Mouse (Mus musculus) CH12.LX (cell line): ENCODE results near the gene Prmt3. TPM values are rescaled to one million over a fixed set of nuclear protein-coding genes. Genes with fewer than 3 reads are reported as not detected.

ENCODE experiments used
- DNase-seq: peaks from one replicate; pipeline ENCODE4 v3.0.0-alpha.2; 2013; ENCODE audit errors: extremely low read depth
- H3K27ac ChIP-seq: 2 replicates; pipeline ENCODE4 v1.5.1; 2012; ENCODE audit warnings: low read depth, mild to moderate bottlenecking, control low read depth, moderate library complexity; ENCODE audit not compliant: insufficient read depth
- H3K27me3 ChIP-seq: replicated peaks from 2 replicates; pipeline ENCODE3; 2012; ENCODE audit warnings: inconsistent platforms
- H3K36me3 ChIP-seq, 2 experiments: replicated peaks in 1 of 2; 2 replicates each; pipeline versions ENCODE3 to v1.6.1; 2012; ENCODE audit warnings: inconsistent platforms in 1 of 2, low read length in 1 of 2, mild to moderate bottlenecking in 1 of 2, mixed read lengths in 1 of 2, moderate library complexity in 1 of 2; ENCODE audit not compliant: control insufficient read depth in 1 of 2, insufficient read depth in 1 of 2
- H3K4me1 ChIP-seq, 2 experiments: 2 replicates each; pipeline ENCODE4 v1.6.1; 2012; ENCODE audit warnings: inconsistent platforms in 1 of 2, moderate library complexity in 1 of 2; ENCODE audit not compliant: insufficient read depth in 2 of 2, control insufficient read depth in 1 of 2
- H3K4me2 ChIP-seq: 2 replicates; pipeline ENCODE4 v1.6.1; 2012; ENCODE audit warnings: low read depth, mild to moderate bottlenecking, control low read depth; ENCODE audit not compliant: poor library complexity, insufficient read depth, severe bottlenecking
- H3K4me3 ChIP-seq, 3 experiments: fragments of 150-350 bp in 1 of 3; sonication (generic) in 1 of 3; replicated peaks in 1 of 3; 2 replicates each; pipeline versions ENCODE3 to v1.5.1; 2011 to 2012; ENCODE audit warnings: low read depth in 2 of 3, low read length in 2 of 3, mild to moderate bottlenecking in 2 of 3, moderate library complexity in 2 of 3, control low read depth in 1 of 3, improper control_type of control experiment in 1 of 3, inconsistent platforms in 1 of 3, mixed read lengths in 1 of 3; ENCODE audit not compliant: poor library complexity in 1 of 3
- H3K79me2 ChIP-seq: replicated peaks from 2 replicates; pipeline ENCODE4 v1.6.1; 2012; ENCODE audit warnings: mild to moderate bottlenecking, moderate library complexity; ENCODE audit not compliant: control insufficient read depth, poor library complexity, insufficient read depth, severe bottlenecking; ENCODE audit errors: extremely low read depth
- H3K9ac ChIP-seq: 2 replicates; pipeline ENCODE4 v1.6.1; 2012; ENCODE audit warnings: low read depth, mild to moderate bottlenecking, control low read depth, moderate library complexity; ENCODE audit not compliant: insufficient read depth
- H3K9me3 ChIP-seq: replicated peaks from 2 replicates; pipeline ENCODE3; 2012; ENCODE audit warnings: low read length, inconsistent platforms, mixed read lengths
- BHLHE40 ChIP-seq: IDR thresholded peaks from 2 replicates; pipeline ENCODE4 v1.6.1; 2011; ENCODE audit warnings: mild to moderate bottlenecking, low read depth, low read length, improper control_type of control experiment
- CHD1 ChIP-seq: IDR thresholded peaks from 2 replicates; pipeline ENCODE4 v1.6.1; 2012; ENCODE audit warnings: low read depth, low read length, improper control_type of control experiment, inconsistent platforms
- CHD2 ChIP-seq: IDR thresholded peaks from 2 replicates; pipeline ENCODE4 v1.6.1; 2011; ENCODE audit warnings: low read length, improper control_type of control experiment
- CTCF ChIP-seq, 2 experiments: IDR thresholded peaks in 1 of 2; conservative IDR thresholded peaks in 1 of 2; 2 replicates each; pipeline ENCODE4 v1.5.1; 2011 to 2012; ENCODE audit warnings: low read depth in 2 of 2, low read length in 2 of 2, improper control_type of control experiment in 1 of 2, inconsistent platforms in 1 of 2, mild to moderate bottlenecking in 1 of 2, moderate library complexity in 1 of 2
- E2F4 ChIP-seq: IDR thresholded peaks from 2 replicates; pipeline ENCODE4 v1.6.1; 2011; ENCODE audit warnings: low read depth, low read length, improper control_type of control experiment; ENCODE audit not compliant: insufficient replicate concordance
- ELF1 ChIP-seq: IDR thresholded peaks from 2 replicates; pipeline ENCODE4 v1.6.1; 2014; ENCODE audit warnings: low read depth, mild to moderate bottlenecking, inconsistent platforms, low read length, improper control_type of control experiment
- EP300 ChIP-seq: IDR thresholded peaks from 2 replicates; pipeline ENCODE4 v1.6.1; 2011; ENCODE audit warnings: low read length, improper control_type of control experiment
- ETS1 ChIP-seq: conservative IDR thresholded peaks from 2 replicates; pipeline ENCODE4 v1.6.1; 2012; ENCODE audit warnings: low read depth, mild to moderate bottlenecking, inconsistent platforms, low read length, improper control_type of control experiment, moderate library complexity
- GABPA ChIP-seq: IDR thresholded peaks from 2 replicates; pipeline ENCODE4 v1.6.1; 2012; ENCODE audit warnings: low read depth, low read length, improper control_type of control experiment, inconsistent platforms; ENCODE audit not compliant: insufficient replicate concordance
- HCFC1 ChIP-seq: IDR thresholded peaks from 2 replicates; pipeline ENCODE4 v1.6.1; 2012; ENCODE audit warnings: low read depth, mild to moderate bottlenecking, inconsistent platforms, low read length, improper control_type of control experiment
- IRF4 ChIP-seq: IDR thresholded peaks from 2 replicates; pipeline ENCODE4 v1.6.1; 2014; ENCODE audit warnings: low read depth, mild to moderate bottlenecking, inconsistent platforms, low read length, improper control_type of control experiment
- JUN ChIP-seq: IDR thresholded peaks from 2 replicates; pipeline ENCODE4 v1.6.1; 2011; ENCODE audit warnings: low read depth, mild to moderate bottlenecking, low read length, improper control_type of control experiment, moderate library complexity; ENCODE audit not compliant: insufficient read depth
- JUND ChIP-seq: conservative IDR thresholded peaks from 2 replicates; pipeline ENCODE4 v1.6.1; 2011; ENCODE audit warnings: low read depth, low read length, improper control_type of control experiment
- KAT2A ChIP-seq: IDR thresholded peaks from 2 replicates; pipeline ENCODE4 v1.6.1; 2012; ENCODE audit warnings: low read length, improper control_type of control experiment, inconsistent platforms; ENCODE audit not compliant: insufficient replicate concordance
- MAFK ChIP-seq: IDR thresholded peaks from 2 replicates; pipeline ENCODE4 v1.6.1; 2011; ENCODE audit warnings: low read length, improper control_type of control experiment; ENCODE audit not compliant: insufficient replicate concordance
- MAX ChIP-seq: IDR thresholded peaks from 2 replicates; pipeline ENCODE4 v1.6.1; 2011; ENCODE audit warnings: low read length, improper control_type of control experiment
- MAZ ChIP-seq: IDR thresholded peaks from 2 replicates; pipeline ENCODE4 v1.6.1; 2012; ENCODE audit warnings: low read depth, mild to moderate bottlenecking, inconsistent platforms, low read length, improper control_type of control experiment, moderate library complexity
- MEF2A ChIP-seq: IDR thresholded peaks from 2 replicates; pipeline ENCODE4 v1.6.1; 2014; ENCODE audit warnings: low read depth, mild to moderate bottlenecking, inconsistent platforms, low read length, improper control_type of control experiment, borderline replicate concordance
- MXI1 ChIP-seq: IDR thresholded peaks from 2 replicates; pipeline ENCODE4 v1.6.1; 2011; ENCODE audit warnings: mild to moderate bottlenecking, low read depth, low read length, improper control_type of control experiment
- MYC ChIP-seq: IDR thresholded peaks from 2 replicates; pipeline ENCODE4 v1.6.1; 2011; ENCODE audit warnings: low read depth, mild to moderate bottlenecking, improper control_type of control experiment, low read length
- NELFE ChIP-seq: IDR thresholded peaks from 2 replicates; pipeline ENCODE4 v1.6.1; 2011; ENCODE audit warnings: low read depth, low read length, improper control_type of control experiment
- NRF1 ChIP-seq: IDR thresholded peaks from 2 replicates; pipeline ENCODE4 v1.6.1; 2014; ENCODE audit warnings: low read depth, mild to moderate bottlenecking, inconsistent platforms, low read length, improper control_type of control experiment, moderate library complexity
- PAX5 ChIP-seq: IDR thresholded peaks from 2 replicates; pipeline ENCODE4 v1.6.1; 2012; ENCODE audit warnings: low read length, inconsistent platforms, mixed read lengths
- POLR2A ChIP-seq: IDR thresholded peaks from 2 replicates; pipeline ENCODE4 v1.6.1; 2011; ENCODE audit warnings: low read depth, mild to moderate bottlenecking, improper control_type of control experiment, low read length
- POLR2AphosphoS2 ChIP-seq: IDR thresholded peaks from 2 replicates; pipeline ENCODE4 v1.6.1; 2011; ENCODE audit warnings: low read depth, low read length, improper control_type of control experiment
- RAD21 ChIP-seq: IDR thresholded peaks from 2 replicates; pipeline ENCODE4 v1.6.1; 2011; ENCODE audit warnings: low read depth, mild to moderate bottlenecking, low read length, improper control_type of control experiment, moderate library complexity
- RCOR1 ChIP-seq: conservative IDR thresholded peaks from 2 replicates; pipeline ENCODE4 v1.6.1; 2012; ENCODE audit warnings: low read depth, mild to moderate bottlenecking, inconsistent platforms, low read length, improper control_type of control experiment
- SIN3A ChIP-seq: IDR thresholded peaks from 2 replicates; pipeline ENCODE4 v1.6.1; 2012; ENCODE audit warnings: low read length, improper control_type of control experiment, inconsistent platforms
- SMC3 ChIP-seq: IDR thresholded peaks from 2 replicates; pipeline ENCODE4 v1.6.1; 2011; ENCODE audit warnings: low read depth, low read length, improper control_type of control experiment
- TBP ChIP-seq: conservative IDR thresholded peaks from 2 replicates; pipeline ENCODE4 v1.6.1; 2011; ENCODE audit warnings: low read depth, low read length, improper control_type of control experiment
- TCF12 ChIP-seq: IDR thresholded peaks from 2 replicates; pipeline ENCODE4 v1.6.1; 2014; ENCODE audit warnings: low read depth, mild to moderate bottlenecking, inconsistent platforms, low read length, improper control_type of control experiment
- UBTF ChIP-seq: IDR thresholded peaks from 2 replicates; pipeline ENCODE4 v1.6.1; 2012; ENCODE audit warnings: low read depth, mild to moderate bottlenecking, inconsistent platforms, low read length, improper control_type of control experiment, moderate library complexity
- USF1 ChIP-seq: IDR thresholded peaks from 2 replicates; pipeline ENCODE4 v1.6.1; 2014; ENCODE audit warnings: low read depth, mild to moderate bottlenecking, inconsistent platforms, low read length, improper control_type of control experiment
- USF2 ChIP-seq: conservative IDR thresholded peaks from 2 replicates; pipeline ENCODE4 v1.6.1; 2011; ENCODE audit warnings: low read depth, low read length, improper control_type of control experiment
- ZC3H11A ChIP-seq: IDR thresholded peaks from 2 replicates; pipeline ENCODE4 v1.6.1; 2012; ENCODE audit warnings: low read depth, mild to moderate bottlenecking, inconsistent platforms, low read length, improper control_type of control experiment
- ZKSCAN1 ChIP-seq: IDR thresholded peaks from 2 replicates; pipeline ENCODE4 v1.6.1; 2012; ENCODE audit warnings: low read depth, inconsistent platforms, low read length, improper control_type of control experiment, borderline replicate concordance
- ZMIZ1 ChIP-seq: IDR thresholded peaks from 2 replicates; pipeline ENCODE4 v1.6.1; 2012; ENCODE audit warnings: low read depth, mild to moderate bottlenecking, inconsistent platforms, low read length, improper control_type of control experiment
- ZNF384 ChIP-seq: IDR thresholded peaks from 2 replicates; pipeline ENCODE4 v1.6.1; 2012; ENCODE audit warnings: low read depth, low read length, improper control_type of control experiment, inconsistent platforms
- dilution Hi-C: fragments of 300-500 bp; cut with MboI; formaldehyde crosslinking; loops from 2 replicates; pipeline ENCODE4 v1.14.3; 2020; ENCODE audit warnings: low sequenced_read_pairs; ENCODE audit not compliant: extremely low pct_unique_long_range_greater_than_20kb, extremely low pct_ligation_motif_present
- in situ Hi-C: fragments of 300-500 bp; cut with MboI; formaldehyde crosslinking; loops from 3 replicates; pipeline ENCODE4 v1.14.3; 2019; ENCODE audit warnings: low sequenced_read_pairs, low pct_ligation_motif_present, low pct_unique_long_range_greater_than_20kb, mixed read lengths
- polyA plus RNA-seq: library from polyadenylated mRNA; unstranded; fragments of >175 nt; gene quantifications from 2 replicates; pipeline ENCODE4 v1.2.1, GENCODE M21; 2012; ENCODE audit warnings: low read depth; ENCODE audit not compliant: insufficient read length
- total RNA-seq, 2 experiments: library from RNA; depleted of rRNA; stranded (reverse); fragments of 300-350 nt in 1 of 2; fragments of >200 nt in 1 of 2; gene quantifications; 2 replicates each; pipeline ENCODE4 v1.2.3; 2012 to 2014

The Prmt3 gene
- total and polyA plus RNA-seq, 3 experiments = 47.9 to 86.0 (median 54.5) TPM

GRCm38 (mm10) chr7:49843304-49843933 lies 65.3 kb downstream of the Prmt3 start:
- no peaks in the 10 kb centered on the region for H3K9me3 ChIP-seq
- H3K27ac ChIP-seq = peak overlapping the region; percentile 34; the same call in 1 of the 2 replicates
- dilution Hi-C loops = no loop called here
- in situ Hi-C loops = no loop called here
- no peak overlapping the region for H3K9ac ChIP-seq
- H3K36me3 ChIP-seq = peaks cover 20 to 63% of the 10 kb centered on the region in 2 experiments
- peaks cover 10 to 38% of the 10 kb centered on the region in 2 experiments; a peak in 3 of 4 replicates for H3K4me1 ChIP-seq
- H3K27me3 ChIP-seq = no peaks in the 10 kb centered on the region
- DNase-seq = peak; percentile 54
- H3K79me2 ChIP-seq = no peaks in the 10 kb centered on the region
- H3K4me3 ChIP-seq = no peak overlapping the region
- peak; percentile 62 for TF ChIP-seq BHLHE40
- TF ChIP-seq EP300 = peak; percentile 73
- TF ChIP-seq NELFE = no peak
- TF ChIP-seq NRF1 = no peak
- TF ChIP-seq MAX = peak; percentile 48
- TF ChIP-seq MYC = peak; percentile 62; the same call in 1 of the 2 replicates
- no peak for TF ChIP-seq CHD2
- no peak for TF ChIP-seq UBTF
- no peak for TF ChIP-seq HCFC1
- TF ChIP-seq POLR2A = no peak
- no peak; the same call in 1 of the 2 replicates for TF ChIP-seq CHD1
- no peak for TF ChIP-seq MEF2A
- TF ChIP-seq PAX5 = no peak
- no peak for TF ChIP-seq JUN
- no peak for TF ChIP-seq MXI1
- no peak for TF ChIP-seq CTCF (conservative IDR thresholded peaks at IDR 0.05 in 1 of 2, IDR thresholded peaks at IDR 0.05 in 1 of 2; ENCODE audit: low read depth in 2 of 2, low read length in 2 of 2)
- no peak for TF ChIP-seq KAT2A
- TF ChIP-seq JUND = no peak
- TF ChIP-seq ELF1 = no peak
- no peak for TF ChIP-seq SIN3A
- no peak for TF ChIP-seq TBP
- no peak for TF ChIP-seq MAFK
- TF ChIP-seq RAD21 = no peak
- TF ChIP-seq ZC3H11A = no peak
- no peak for TF ChIP-seq RCOR1
- TF ChIP-seq USF2 = no peak
- no peak for TF ChIP-seq GABPA
- TF ChIP-seq ETS1 = no peak
- 0 out of 2 replicates have a peak, but pooled peaks have one; percentile 9 for TF ChIP-seq ZNF384
- TF ChIP-seq ZMIZ1 = no peak
- no peak for TF ChIP-seq E2F4
- TF ChIP-seq ZKSCAN1 = no peak
- TF ChIP-seq USF1 = no peak
- TF ChIP-seq IRF4 = peak; percentile 76
- no peak; the same call in 1 of the 2 replicates for TF ChIP-seq MAZ
- no peak for TF ChIP-seq TCF12
- TF ChIP-seq SMC3 = no peak
- no peak for TF ChIP-seq POLR2AphosphoS2
- H3K4me2 ChIP-seq = peak overlapping the region; percentile 80; the same call in 1 of the 2 replicates
